Mouse (Mus musculus) left cerebral cortex, postnatal 4 days (tissue): Measurements from ENCODE around the gene Shisa7. TPM values are rescaled to one million over a fixed set of nuclear protein-coding genes. Genes with fewer than 3 reads are reported as not detected.
"Not testable (repeated sequence)": the region's sequence is repeated elsewhere in the genome, so short reads cannot be mapped to it uniquely, and the experiment has no call there.

Experiments used
- DNase-seq: peaks from one replicate; pipeline ENCODE4 v3.0.0-alpha.2; 2022
- intact Hi-C: fragments of 180-260 bp; cut with DNase I; formaldehyde crosslinking; loops from one replicate; pipeline ENCODE4 v1.15.1; 2025
- total RNA-seq, 2 experiments: library from RNA; stranded (reverse); gene quantifications; 2 replicates each; pipeline ENCODE4 v1.2.3; 2021

The Shisa7 gene
- total RNA-seq, 2 experiments from 2014 or later, result 112 to 126 TPM

- intact Hi-C loops, result no loop called here
- no peak for DNase-seq
Measured at GRCm38 (mm10) chr7:4849372-4849771, 4.9 kb upstream of the Shisa7 start.

GRCm38 (mm10) chr7:4844917-4845309 is 417 bp upstream of the Shisa7 start:
- intact Hi-C loops, result no loop called here
- peak; percentile 84 for DNase-seq

- intact Hi-C loops, result no loop called here
- DNase-seq, result peak; percentile 64
Measured at GRCm38 (mm10) chr7:4843604-4844244, 772 bp downstream of the Shisa7 start.

- peak; percentile 28 for DNase-seq
- intact Hi-C loops, result no loop called here
Measured at GRCm38 (mm10) chr7:4842634-4843131, 1.8 kb downstream of the Shisa7 start.

GRCm38 (mm10) chr7:4842077-4842476 is 2.4 kb downstream of the Shisa7 start:
- intact Hi-C loops, result no loop called here
- no peak for DNase-seq

GRCm38 (mm10) chr7:4837639-4838038 is 6.9 kb downstream of the Shisa7 start:
- no peak for DNase-seq
- intact Hi-C loops, result no loop called here

GRCm38 (mm10) chr7:4836351-4836792 is 8.1 kb downstream of the Shisa7 start:
- intact Hi-C loops, result no loop called here
- DNase-seq, result peak; percentile 72

- intact Hi-C loops, result no loop called here
- no peak for DNase-seq
Measured at GRCm38 (mm10) chr7:4835631-4836327, 8.7 kb downstream of the Shisa7 start.

- no peak for DNase-seq
- intact Hi-C loops, result no loop called here
Measured at GRCm38 (mm10) chr7:4830476-4830875, 14.0 kb downstream of the Shisa7 start.

GRCm38 (mm10) chr7:4825365-4825764 is 19.1 kb downstream of the Shisa7 start:
- intact Hi-C loops, result no loop called here
- DNase-seq, result no peak

- intact Hi-C loops, result no loop called here
- DNase-seq, result no peak
Measured at GRCm38 (mm10) chr7:4822162-4822907, 22.2 kb downstream of the Shisa7 start.

- DNase-seq, result no peak
- intact Hi-C loops, result no loop called here
Measured at GRCm38 (mm10) chr7:4821690-4822089, 22.8 kb downstream of the Shisa7 start.

GRCm38 (mm10) chr7:4820925-4821324 is 23.6 kb downstream of the Shisa7 start:
- DNase-seq, intact Hi-C loops: not testable (repeated sequence)

- no peak for DNase-seq
- intact Hi-C loops, result no loop called here
Measured at GRCm38 (mm10) chr7:4816559-4816958, 27.9 kb downstream of the Shisa7 start.

- intact Hi-C loops, result no loop called here
- no peak for DNase-seq
Measured at GRCm38 (mm10) chr7:4813105-4813791, 31.2 kb downstream of the Shisa7 start.

- intact Hi-C loops, result no loop called here
- peak; percentile 99 for DNase-seq
Measured at GRCm38 (mm10) chr7:4812303-4813104, 32.0 kb downstream of the Shisa7 start, which contains the start of gene Ube2s. Gene Ube2s, minus strand, starts transcription at chr7:4812590.

GRCm38 (mm10) chr7:4811842-4812302 is 32.6 kb downstream of the Shisa7 start:
- intact Hi-C loops, result no loop called here
- DNase-seq, result peak; percentile 22

- intact Hi-C loops, DNase-seq: not testable (repeated sequence)
Measured at GRCm38 (mm10) chr7:4811131-4811530, 33.4 kb downstream of the Shisa7 start.

- intact Hi-C loops, result no loop called here
- no peak for DNase-seq
Measured at GRCm38 (mm10) chr7:4806716-4807115, 37.8 kb downstream of the Shisa7 start.

- no peak for DNase-seq
- intact Hi-C loops, result no loop called here
Measured at GRCm38 (mm10) chr7:4802247-4802646, 42.2 kb downstream of the Shisa7 start.
